Mouse (Mus musculus): ENCODE measurements around the gene Cpa5. TPM values are rescaled to one million over a fixed set of nuclear protein-coding genes. Genes with fewer than 3 reads are reported as not detected.

Gene Cpa5
- total RNA-seq, 2 experiments from 2014 or later: not detected

- DNase-seq: no peak
- intact Hi-C loops (cut with DNase I): no loop called here
These were observed 9.8 kb upstream of the Cpa5 start for GRCm38 (mm10) chr6:30600995-30601394.

DNA sequence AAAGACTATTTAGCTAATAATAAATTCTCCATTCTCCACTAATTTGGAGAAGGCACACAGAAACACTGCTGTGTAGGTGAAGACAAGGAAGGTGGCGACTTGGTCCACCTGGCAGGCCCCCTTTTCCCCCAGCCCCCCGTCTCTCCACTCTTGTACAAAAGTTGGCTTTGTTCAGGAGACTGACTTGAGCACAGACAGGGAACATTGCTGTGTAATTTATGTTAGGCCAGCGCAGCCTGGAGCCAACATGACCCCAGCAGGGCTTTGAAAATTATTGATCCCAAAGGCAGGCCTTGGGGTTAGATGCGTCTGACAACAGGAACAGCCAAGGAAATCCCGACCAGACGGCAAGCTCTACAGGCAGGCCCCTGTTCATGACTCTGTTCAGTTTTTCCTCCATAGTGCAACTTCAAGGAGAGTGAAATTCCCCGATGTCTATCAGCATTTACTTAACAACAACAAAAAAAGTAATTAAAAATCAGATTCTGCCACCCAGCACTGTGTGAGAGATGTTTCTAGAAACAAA lies 6.4 kb upstream of the Cpa5 start:
- no peak for DNase-seq
- intact Hi-C loops (cut with DNase I): no loop called here

- intact Hi-C loops (cut with DNase I): no loop called here
- DNase-seq: no peak
These were observed 5.7 kb upstream of the Cpa5 start for GRCm38 (mm10) chr6:30605111-30605510.

GRCm38 (mm10) chr6:30605672-30606071 lies 5.1 kb upstream of the Cpa5 start:
- intact Hi-C loops (cut with DNase I): no loop called here
- DNase-seq: no peak

DNA sequence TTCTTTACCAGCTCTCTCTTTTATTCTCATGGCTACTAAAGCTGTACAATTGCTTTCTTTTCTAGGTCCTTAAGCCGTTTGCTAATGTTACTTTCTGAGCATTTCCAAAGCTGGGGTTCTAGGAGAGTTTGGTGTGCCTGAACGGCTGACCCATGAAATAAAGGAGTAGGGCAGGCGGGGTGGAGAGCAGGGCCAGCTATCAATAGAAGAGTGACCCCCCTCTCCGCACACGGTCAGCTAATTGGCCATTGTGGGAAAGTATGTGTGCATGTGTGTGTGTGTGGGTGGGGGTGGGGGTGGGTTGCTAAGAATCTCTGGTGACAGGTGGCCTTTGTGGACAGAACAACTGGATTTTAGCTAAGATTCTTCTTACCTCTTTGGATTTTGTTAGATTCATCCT lies 402 bp downstream of the Cpa5 start:
- no peak for DNase-seq
- intact Hi-C loops (cut with DNase I): no loop called here

DNA sequence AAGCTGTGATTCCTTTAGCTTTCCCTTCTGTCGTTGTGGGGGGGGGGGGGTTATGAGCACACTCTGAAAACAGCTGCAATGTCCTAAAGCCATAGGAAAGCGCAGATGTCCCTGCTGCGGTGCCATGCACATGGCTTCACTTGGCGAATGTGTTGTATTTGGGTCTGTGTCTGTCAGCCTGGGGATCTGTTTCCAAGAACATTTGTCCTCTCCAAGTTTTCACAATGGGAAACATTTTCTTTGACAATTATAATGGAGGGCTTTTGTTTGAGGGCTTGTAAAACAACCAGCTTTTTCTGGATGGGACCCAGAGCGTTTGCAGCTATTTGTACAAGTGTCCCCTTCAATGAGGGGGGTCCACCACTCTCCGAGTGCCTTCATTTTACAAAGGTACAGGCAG lies 3.4 kb downstream of the Cpa5 start:
- intact Hi-C loops (cut with DNase I): no loop called here
- DNase-seq: peak; percentile 9

DNA sequence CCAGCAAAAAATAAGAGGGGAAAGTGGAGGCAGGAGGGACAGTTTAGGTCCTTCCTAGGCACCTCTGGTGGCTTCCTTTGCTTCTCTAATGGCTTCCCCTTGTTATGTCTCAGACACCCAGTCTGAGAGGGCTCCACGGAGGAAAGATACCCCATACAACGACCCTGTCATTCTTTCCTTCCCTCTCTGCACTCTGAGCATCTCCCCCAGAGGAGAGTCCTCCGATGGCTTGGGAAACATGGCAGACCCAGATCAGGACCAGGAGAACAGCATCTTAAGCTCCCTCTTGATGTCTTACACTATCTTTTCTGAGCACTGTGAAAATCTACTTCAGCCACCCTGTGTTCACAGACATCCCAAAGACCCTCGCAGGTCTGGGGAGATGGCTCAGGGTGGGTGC lies 4.9 kb downstream of the Cpa5 start:
- no peak for DNase-seq
- intact Hi-C loops (cut with DNase I): no loop called here

- no peak for DNase-seq
These were observed 5.7 kb downstream of the Cpa5 start for GRCm38 (mm10) chr6:30616491-30616941.

GRCm38 (mm10) chr6:30617020-30617958 lies 6.5 kb downstream of the Cpa5 start:
- DNase-seq: peak; percentile 15
- intact Hi-C loops (cut with DNase I): no loop called here

More at GRCm38 (mm10) chr6:30616491-30616941, 5.7 kb downstream of the Cpa5 start:
- intact Hi-C loops (cut with DNase I): no loop called here

DNA sequence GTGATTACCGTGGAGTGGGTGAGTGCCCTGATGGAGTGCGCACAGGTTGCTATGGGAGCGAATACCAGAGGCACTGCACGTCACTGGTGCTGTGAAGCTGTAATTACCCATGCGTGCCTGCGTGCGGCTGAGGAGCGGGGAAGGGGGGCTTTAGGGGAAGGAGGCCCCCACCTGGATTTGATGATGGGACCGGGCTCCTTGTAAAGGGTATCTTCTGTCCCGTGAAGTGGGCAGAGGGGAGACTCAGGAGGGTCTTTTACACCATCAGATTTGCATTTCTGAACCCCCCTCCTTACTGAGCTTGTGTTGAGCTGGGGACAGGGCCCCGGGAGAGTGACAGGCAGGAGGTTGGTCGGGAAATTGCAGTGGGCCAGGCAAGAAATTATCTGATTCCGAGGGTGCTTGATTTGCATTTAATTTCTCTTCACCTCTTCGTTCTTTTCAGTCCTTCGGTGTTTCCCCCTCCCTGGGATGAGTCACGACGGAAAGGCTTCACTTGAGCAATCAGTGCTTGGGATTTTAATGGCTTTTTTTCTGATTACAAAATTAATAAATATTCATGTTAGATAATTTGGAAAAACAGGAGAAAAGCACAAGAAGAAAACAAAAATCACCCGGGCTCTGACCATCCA lies 7.3 kb downstream of the Cpa5 start:
- peak; percentile 40 for DNase-seq
- intact Hi-C loops (cut with DNase I): no loop called here

GRCm38 (mm10) chr6:30618735-30619134 lies 7.9 kb downstream of the Cpa5 start:
- intact Hi-C loops (cut with DNase I): no loop called here
- no peak for DNase-seq

- no peak for DNase-seq
- intact Hi-C loops (cut with DNase I): no loop called here
These were observed 8.8 kb downstream of the Cpa5 start for GRCm38 (mm10) chr6:30619606-30620005.

DNA sequence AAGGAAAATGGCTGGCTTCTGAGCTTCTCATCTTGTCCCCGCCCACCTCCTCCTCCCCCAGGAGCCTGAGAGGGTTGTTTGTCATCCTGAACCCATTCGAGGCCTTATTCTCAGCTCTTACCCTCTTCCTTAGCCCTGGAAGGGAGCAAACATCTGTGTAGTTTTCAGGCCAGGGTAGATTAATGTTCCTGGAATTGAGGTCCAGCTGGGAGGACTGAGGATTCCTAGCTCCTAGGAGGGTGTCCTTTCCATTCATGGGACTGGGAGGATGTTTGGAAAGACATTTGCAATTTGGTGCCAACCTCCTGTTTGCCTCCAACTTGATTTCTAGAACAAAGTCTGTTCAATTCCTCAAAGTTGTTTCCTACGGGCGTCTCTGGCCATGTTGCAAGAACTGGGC lies 9.8 kb downstream of the Cpa5 start:
- intact Hi-C loops (cut with DNase I): no loop called here
- no peak for DNase-seq

DNA sequence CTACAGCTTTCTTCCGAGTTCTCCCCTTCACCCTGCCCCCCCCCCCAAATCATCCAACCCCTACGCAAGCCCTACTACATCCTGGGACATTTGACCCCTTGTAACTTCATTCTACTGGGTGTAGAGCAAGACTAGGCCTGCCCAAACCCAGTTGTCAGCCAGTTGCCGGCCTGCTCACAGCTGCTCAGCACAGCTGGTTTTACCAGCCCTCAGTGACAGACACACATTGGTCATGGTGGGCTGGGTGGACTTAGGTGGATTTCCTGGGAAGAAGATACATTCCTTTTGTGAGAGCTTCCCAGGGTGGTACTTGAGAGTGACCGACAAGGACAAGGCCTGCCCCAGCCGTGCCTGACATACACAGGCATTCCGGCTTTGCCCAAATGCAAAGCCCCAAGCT lies 10.2 kb downstream of the Cpa5 start:
- intact Hi-C loops (cut with DNase I): no loop called here
- DNase-seq: no peak

- intact Hi-C loops (cut with DNase I): no loop called here
- no peak for DNase-seq
These were observed 11.2 kb downstream of the Cpa5 start for GRCm38 (mm10) chr6:30621986-30622389.

DNA sequence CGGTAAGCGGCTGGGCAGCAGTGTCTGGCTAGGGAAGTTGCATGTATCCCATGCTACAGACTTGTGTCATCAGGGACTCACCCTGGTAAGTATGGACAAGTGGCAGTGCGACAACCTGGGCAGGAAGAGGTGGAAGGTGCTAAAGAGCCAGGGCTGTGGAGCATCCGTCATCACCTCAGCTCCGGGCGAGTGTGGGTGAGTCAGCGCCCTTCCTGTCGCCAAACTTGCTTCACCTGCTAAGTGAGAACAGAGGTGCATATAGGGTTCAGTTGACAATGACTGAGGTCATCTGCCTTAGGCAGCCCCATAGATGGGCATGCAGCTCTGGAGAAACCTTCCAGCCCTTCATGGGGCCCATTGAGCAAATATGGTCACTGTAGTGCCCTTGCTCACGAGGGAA lies 14.0 kb downstream of the Cpa5 start:
- intact Hi-C loops (cut with DNase I): no loop called here
- DNase-seq: no peak

- peak; percentile 62 for DNase-seq
- intact Hi-C loops (cut with DNase I): no loop called here
These were observed 17.3 kb downstream of the Cpa5 start for GRCm38 (mm10) chr6:30628152-30628551.

- intact Hi-C loops (cut with DNase I): no loop called here
- no peak for DNase-seq
These were observed 19.2 kb downstream of the Cpa5 start for GRCm38 (mm10) chr6:30629989-30630388.

DNA sequence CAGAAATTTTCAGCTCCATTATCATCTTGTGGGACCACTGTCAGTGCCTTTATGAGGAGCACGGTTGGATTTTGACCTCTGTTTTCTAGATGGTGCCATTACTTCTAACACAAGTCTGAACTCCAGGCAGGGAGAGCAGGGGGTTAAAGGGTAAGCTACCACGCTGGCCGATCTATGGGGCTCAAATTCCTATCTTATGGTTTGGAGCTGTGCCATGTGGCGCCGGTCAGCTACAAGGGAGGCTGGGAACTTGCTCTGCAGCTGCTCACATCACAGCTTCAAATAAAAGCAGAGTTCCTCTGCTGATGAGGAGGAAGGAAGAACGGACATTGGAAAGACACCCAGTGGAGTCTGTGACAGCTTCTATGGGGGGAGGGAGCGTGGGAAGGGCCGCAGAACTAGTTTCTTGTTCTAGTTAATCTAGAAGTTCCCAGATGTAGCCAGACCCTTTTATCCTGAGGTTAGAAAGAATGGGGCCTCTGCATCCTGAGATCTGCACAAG lies 24.6 kb downstream of the Cpa5 start:
- intact Hi-C loops (cut with DNase I): no loop called here
- DNase-seq: no peak

GRCm38 (mm10) chr6:30636186-30636842 lies 25.5 kb downstream of the Cpa5 start:
- no peak for DNase-seq
- intact Hi-C loops (cut with DNase I): no loop called here

DNA sequence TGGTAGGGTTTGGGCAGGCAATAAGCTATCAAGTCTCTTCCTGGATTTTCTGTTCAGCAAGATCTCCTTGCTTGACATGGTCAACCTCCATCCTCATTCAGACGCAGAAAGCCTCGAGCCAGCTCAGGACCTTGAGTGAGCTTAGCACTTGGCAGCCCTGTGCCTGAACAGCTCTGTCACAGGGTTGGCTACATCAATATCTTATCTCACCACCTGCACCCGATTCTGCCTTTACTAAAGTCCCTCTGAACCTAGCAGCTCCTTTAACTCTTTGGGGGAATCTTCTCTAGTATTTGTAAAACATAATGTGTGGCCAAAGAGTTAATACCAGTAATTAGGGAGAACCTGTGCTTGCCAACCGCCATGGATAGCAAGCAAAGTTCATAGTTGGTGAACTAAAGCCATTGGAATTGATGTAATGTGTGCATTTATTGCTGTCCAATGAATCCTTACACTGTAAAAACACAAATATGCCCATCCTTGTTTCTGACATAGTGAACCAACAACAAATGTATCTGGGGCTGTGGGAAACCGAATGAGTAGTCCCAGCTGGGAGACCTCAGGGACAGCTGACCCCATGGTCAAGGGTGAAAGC lies 28.0 kb downstream of the Cpa5 start, which contains the start of gene Cpa1:
Gene Cpa1, plus strand, starts transcription at position 545 of the 595 bp plus-strand sequence.
- DNase-seq: no peak
- intact Hi-C loops (cut with DNase I): no loop called here
